In the genomic region with DNA sequence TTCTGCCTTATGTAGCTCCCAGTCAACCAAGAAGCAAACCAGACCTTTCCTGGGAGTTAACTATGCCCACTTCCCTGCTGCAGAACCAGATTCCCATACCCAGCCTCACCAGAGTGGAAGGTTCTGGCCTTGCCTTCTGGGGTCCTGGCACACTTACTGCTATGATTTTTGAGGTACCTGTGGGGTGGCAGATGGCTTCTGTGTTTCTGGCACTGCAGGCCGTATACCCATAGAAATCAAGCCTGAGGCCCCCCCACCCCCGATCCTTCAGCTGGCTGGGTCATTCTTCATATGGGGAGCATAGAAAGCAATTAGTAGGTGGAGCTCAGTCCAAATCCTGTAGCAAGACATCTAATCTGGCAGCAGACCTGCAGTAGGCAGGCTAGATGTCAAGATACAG, we compare ENCODE assay signal across 30 mouse cellular contexts. TPM values are rescaled to one million over a fixed set of nuclear protein-coding genes. Genes with fewer than 3 reads are reported as not detected.
DNase-seq lines count a peak whose midpoint lies in the region; ATAC-seq lines count a peak whose summit lies in the region.
"Had no signal": no experiment of that assay in that cellular context is flagged by ENCODE, and none has a peak within 500 bp of the region (broad histone marks: within the 10 kb centered on the region; RNA-seq: fewer than 3 reads in every experiment).

No protein-coding gene starts in this region.

- no peak overlapping the region for H3K4me2 ChIP-seq in midbrain, embryonic 11.5 days
- no peak overlapping the region for H3K4me2 ChIP-seq in midbrain, embryonic 16.5 days (ENCODE audit: low read length)
- H3K4me2 ChIP-seq: embryonic facial prominence, embryonic 12.5 days; heart, embryonic 11.5 days; hindbrain, embryonic 13.5 days; neural tube, embryonic 12.5 days had no signal

- no peak overlapping the region for H3K4me3 ChIP-seq in midbrain, embryonic 11.5 days (ENCODE audit: low read depth, low read length)
- no peak overlapping the region for H3K4me3 ChIP-seq in midbrain, embryonic 16.5 days (ENCODE audit: low read depth, low read length)
- H3K4me3 ChIP-seq: embryonic facial prominence, embryonic 12.5 days; forebrain, embryonic 10.5 days; hindbrain, embryonic 13.5 days; myocyte; neural tube, embryonic 12.5 days had no signal

- 94% methylated on average over 2 of the region's 2 CpGs for WGBS in midbrain, embryonic 11.5 days
- 83% methylated on average over 2 of the region's 2 CpGs for WGBS in midbrain, embryonic 16.5 days

- H3K9me3 ChIP-seq in midbrain, embryonic 11.5 days (ENCODE audit: control insufficient read depth, low read length) = no peaks in the 10 kb centered on the region
- H3K9me3 ChIP-seq in midbrain, embryonic 16.5 days (replicated peaks; ENCODE audit: control insufficient read depth, low read length, poor library complexity, severe bottlenecking) = no peaks in the 10 kb centered on the region
- H3K9me3 ChIP-seq: embryonic facial prominence, embryonic 12.5 days; forebrain, embryonic 10.5 days; G1E; hindbrain, embryonic 13.5 days; neural tube, embryonic 12.5 days had no signal

- no peaks in the 10 kb centered on the region for H3K4me1 ChIP-seq in midbrain, embryonic 11.5 days (ENCODE audit: control insufficient read depth, insufficient read depth, low read length)
- no peaks in the 10 kb centered on the region for H3K4me1 ChIP-seq in midbrain, embryonic 16.5 days (ENCODE audit: control insufficient read depth, insufficient read depth, low read length)
- H3K4me1 ChIP-seq: embryonic facial prominence, embryonic 12.5 days; hindbrain, embryonic 13.5 days; neural tube, embryonic 12.5 days had no signal

- H3K27me3 ChIP-seq in midbrain, embryonic 11.5 days (ENCODE audit: control insufficient read depth, insufficient read depth, low read length) = no peaks in the 10 kb centered on the region
- H3K27me3 ChIP-seq in midbrain, embryonic 16.5 days (ENCODE audit: control insufficient read depth, insufficient read depth, low read depth, low read length) = no peaks in the 10 kb centered on the region
- H3K27me3 ChIP-seq: embryonic facial prominence, embryonic 12.5 days; hindbrain, embryonic 13.5 days; neural tube, embryonic 12.5 days had no signal

- no peak overlapping the region for H3K9ac ChIP-seq in midbrain, embryonic 11.5 days (ENCODE audit: low read length)
- H3K9ac ChIP-seq in midbrain, embryonic 16.5 days (ENCODE audit: low read depth, low read length) = no peak overlapping the region
- H3K9ac ChIP-seq: embryonic facial prominence, embryonic 12.5 days; hindbrain, embryonic 13.5 days; liver, embryonic 14.5 days; neural tube, embryonic 12.5 days had no signal

- no peak for DNase-seq in cerebellum, postnatal 4 days (ENCODE audit: low spot score in 2 of 2)
- DNase-seq in midbrain, embryonic 11.5 days (ENCODE audit: low spot score, missing footprints) = peak; percentile 35
- DNase-seq in cerebellum, postnatal 10 days = peak; percentile 70 to 78
- no peak for DNase-seq in frontal cortex, adult 2 months (ENCODE audit: extremely low spot score in 1 of 2, low spot score in 1 of 2)
- DNase-seq in heart, adult 18-20 months = no peak
- DNase-seq: adrenal gland, postnatal 14 days; heart, postnatal 4 days; kidney, adult 8-10 months; layer of hippocampus, adult 9-11 months; liver; lung, adult 2 months; lung, postnatal 10 days; right cerebral cortex, adult 18-20 months; spleen, adult 18-20 months; thymus, postnatal 25 days had no signal

- no peak overlapping the region for H3K27ac ChIP-seq in midbrain, embryonic 11.5 days (ENCODE audit: low read depth, low read length)
- no peak overlapping the region for H3K27ac ChIP-seq in midbrain, embryonic 16.5 days (ENCODE audit: low read length)
- H3K27ac ChIP-seq: embryonic facial prominence, embryonic 12.5 days; forebrain, embryonic 10.5 days; hindbrain, embryonic 13.5 days; kidney, postnatal 0 days; liver, embryonic 14.5 days; macrophage; neural tube, embryonic 12.5 days had no signal

- peak; percentile 57; the same call in 1 of the 2 replicates for ATAC-seq in cerebellum, adult (ENCODE audit: insufficient number of reproducible peaks, low FRiP score, low TSS enrichment)
- ATAC-seq in midbrain, embryonic 11.5 days (ENCODE audit: low FRiP score) = no peak
- no peak for ATAC-seq in midbrain, embryonic 16.5 days
- no peak for ATAC-seq in CD4-positive, CD25-positive, alpha-beta regulatory T cell, adult 4 months
- ATAC-seq: forebrain, embryonic 16.5 days; Patski had no signal

- H3K36me3 ChIP-seq in midbrain, embryonic 11.5 days (ENCODE audit: control insufficient read depth, insufficient read depth, low read length) = no peaks in the 10 kb centered on the region
- H3K36me3 ChIP-seq in midbrain, embryonic 16.5 days (ENCODE audit: control insufficient read depth, insufficient read depth, low read length) = peaks cover 18% of the 10 kb centered on the region
- H3K36me3 ChIP-seq: embryonic facial prominence, embryonic 12.5 days; forebrain, embryonic 10.5 days had no signal

RNA-seq across cellular contexts. Expression of a gene that starts 16.7 kb away (rescaled TPM):
- polyA plus RNA-seq in midbrain, embryonic 11.5 days (2014; fragmentation: Nextera tagmentation; extraction: Ambion mirVana) = 4.9 and 5.4 TPM in 2 replicates
- 43.5 and 43.7 TPM in 2 replicates for polyA plus RNA-seq in midbrain, embryonic 16.5 days (2015; fragmentation: Nextera tagmentation; extraction: Ambion mirVana)
- 16.8 TPM in 2 replicates for polyA plus RNA-seq in frontal cortex, adult 2 months (2012; rRNA removed)
- polyA plus RNA-seq in CD4-positive, CD25-positive, alpha-beta regulatory T cell, adult 4 months (2017; shearing (Covaris generic)) = 10 to 100 TPM; 65.8 to 93.5 TPM
- 1 to 10 TPM; 3.0 TPM for total RNA-seq in heart, adult 18-20 months (2021)

RNA-seq across cellular contexts. Expression of a gene that starts 40.1 kb away (rescaled TPM):
- 3,727 and 3,899 TPM in 2 replicates for polyA plus RNA-seq in midbrain, embryonic 11.5 days (2014; fragmentation: Nextera tagmentation; extraction: Ambion mirVana)
- 4,809 and 4,815 TPM in 2 replicates for polyA plus RNA-seq in midbrain, embryonic 16.5 days (2015; fragmentation: Nextera tagmentation; extraction: Ambion mirVana)
- 3,321 and 3,429 TPM in 2 replicates for polyA plus RNA-seq in frontal cortex, adult 2 months (2012; rRNA removed)
- polyA plus RNA-seq in CD4-positive, CD25-positive, alpha-beta regulatory T cell, adult 4 months (2017; shearing (Covaris generic)) = 1,000 to 10,000 TPM; 5,826 to 7,831 TPM
- 100 to 1,000 TPM; 599 to 655 TPM for total RNA-seq in heart, adult 18-20 months (2021)

RNA-seq across cellular contexts. Expression of a gene that starts 52.0 kb away (rescaled TPM):
- polyA plus RNA-seq in midbrain, embryonic 11.5 days (2014; fragmentation: Nextera tagmentation; extraction: Ambion mirVana) = 54.8 and 68.5 TPM in 2 replicates
- polyA plus RNA-seq in midbrain, embryonic 16.5 days (2015; fragmentation: Nextera tagmentation; extraction: Ambion mirVana) = 51.2 and 54.4 TPM in 2 replicates
- 61.0 and 66.1 TPM in 2 replicates for polyA plus RNA-seq in frontal cortex, adult 2 months (2012; rRNA removed)
- polyA plus RNA-seq in CD4-positive, CD25-positive, alpha-beta regulatory T cell, adult 4 months (2017; shearing (Covaris generic)) = 1 to 10 TPM in 1 of 2 experiments, under 1 TPM in 1; 0.74 to 2.3 TPM
- total RNA-seq in heart, adult 18-20 months (2021) = 10 to 100 TPM; 19.5 to 25.5 TPM

RNA-seq across cellular contexts. Expression of a gene that starts 57.3 kb away (rescaled TPM):
- polyA plus RNA-seq in midbrain, embryonic 11.5 days (2014; fragmentation: Nextera tagmentation; extraction: Ambion mirVana) = 12.5 and 12.6 TPM in 2 replicates
- polyA plus RNA-seq in midbrain, embryonic 16.5 days (2015; fragmentation: Nextera tagmentation; extraction: Ambion mirVana) = 10.0 and 10.2 TPM in 2 replicates
- polyA plus RNA-seq in frontal cortex, adult 2 months (2012; rRNA removed) = 19.9 and 23.7 TPM in 2 replicates
- 1 to 10 TPM; 1.9 to 4.6 TPM for polyA plus RNA-seq in CD4-positive, CD25-positive, alpha-beta regulatory T cell, adult 4 months (2017; shearing (Covaris generic))
- total RNA-seq in heart, adult 18-20 months (2021) = 1 to 10 TPM; 3.2 to 4.3 TPM

RNA-seq across cellular contexts. Expression of a gene that starts 57.4 kb away (rescaled TPM):
- 38.5 and 43.8 TPM in 2 replicates for polyA plus RNA-seq in midbrain, embryonic 11.5 days (2014; fragmentation: Nextera tagmentation; extraction: Ambion mirVana)
- 20.4 and 20.6 TPM in 2 replicates for polyA plus RNA-seq in midbrain, embryonic 16.5 days (2015; fragmentation: Nextera tagmentation; extraction: Ambion mirVana)
- polyA plus RNA-seq in frontal cortex, adult 2 months (2012; rRNA removed) = 44.4 TPM in 2 replicates
- 10 to 100 TPM; 42.9 to 59.1 TPM for polyA plus RNA-seq in CD4-positive, CD25-positive, alpha-beta regulatory T cell, adult 4 months (2017; shearing (Covaris generic))
- 1 to 10 TPM; 5.4 to 7.1 TPM for total RNA-seq in heart, adult 18-20 months (2021)

Comparison
In these comparisons a context has a peak if more than half of its experiments do, and no peak if none do; other contexts are left out.
1. DNase-seq: peak in midbrain, embryonic 11.5 days (single experiment) and cerebellum, postnatal 10 days (2 of 2); none in cerebellum, postnatal 4 days (0 of 2), frontal cortex, adult 2 months (0 of 2) and heart, adult 18-20 months (0 of 2).
2. RNA of a gene that starts 52.0 kb away (polyA plus RNA-seq): 54.8 to 68.5 TPM in midbrain, embryonic 11.5 days, 61.0 to 66.1 TPM in frontal cortex, adult 2 months and 51.2 to 54.4 TPM in midbrain, embryonic 16.5 days; 0.74 to 2.3 TPM in CD4-positive, CD25-positive, alpha-beta regulatory T cell, adult 4 months; every median in the first group is over 10 times any median in the second.